In genomic region chr7:45706721-45707241, GRCm38 (mm10) we compare ENCODE assay signal across 7 mouse cellular contexts. TPM values are rescaled to one million over a fixed set of nuclear protein-coding genes. Genes with fewer than 3 reads are reported as not detected.
A peak's percentile ranks its signal among the peaks of the same experiment; 100 is the strongest.
DNase-seq lines count a peak whose midpoint lies in the region; ATAC-seq and TF ChIP-seq lines count a peak whose summit lies in the region.

No protein-coding gene starts in this region.

- no peaks in the 10 kb centered on the region for H3K27me3 ChIP-seq in limb, embryonic 14.5 days (ENCODE audit: control insufficient read depth, insufficient read depth, low read length)
- H3K27me3 ChIP-seq in midbrain, embryonic 16.5 days (ENCODE audit: control insufficient read depth, insufficient read depth, low read depth, low read length) = no peaks in the 10 kb centered on the region

- peaks cover 27% of the 10 kb centered on the region for H3K36me3 ChIP-seq in limb, embryonic 14.5 days (ENCODE audit: control insufficient read depth, insufficient read depth, low read length)
- H3K36me3 ChIP-seq in midbrain, embryonic 16.5 days (ENCODE audit: control insufficient read depth, insufficient read depth, low read length) = peaks cover 17% of the 10 kb centered on the region

- TF ChIP-seq POLR2A in limb, embryonic 14.5 days (IDR thresholded peaks at IDR 0.05; ENCODE audit: borderline replicate concordance, extremely low read depth, insufficient read depth, insufficient read length) = no peak

- H3K4me1 ChIP-seq in limb, embryonic 14.5 days (ENCODE audit: control insufficient read depth, insufficient read depth, low read length) = peaks cover 29% of the 10 kb centered on the region
- peaks cover 65% of the 10 kb centered on the region for H3K4me1 ChIP-seq in midbrain, embryonic 16.5 days (ENCODE audit: control insufficient read depth, insufficient read depth, low read length)

- H3K4me2 ChIP-seq in limb, embryonic 14.5 days (replicated peaks; ENCODE audit: low read depth, low read length, severe bottlenecking) = peak overlapping the region; percentile 88
- peak overlapping the region; percentile 98 for H3K4me2 ChIP-seq in midbrain, embryonic 16.5 days (ENCODE audit: low read length)

- peak; percentile 25 for ATAC-seq in granulocyte monocyte progenitor cell, adult 5-6 weeks (replicated peaks; ENCODE audit: poor library complexity, severe bottlenecking)
- no peak for ATAC-seq in limb, embryonic 14.5 days (ENCODE audit: low FRiP score, low read depth)
- ATAC-seq in midbrain, embryonic 16.5 days = no peak

- H3K9ac ChIP-seq in limb, embryonic 14.5 days (ENCODE audit: low read depth, low read length, severe bottlenecking) = peak overlapping the region; percentile 60
- peak overlapping the region; percentile 84 for H3K9ac ChIP-seq in midbrain, embryonic 16.5 days (ENCODE audit: low read depth, low read length)

- peak; percentile 94 to 97 for DNase-seq in adrenal gland, adult (ENCODE audit: inconsistent age in 2 of 2, low spot score in 1 of 2)
- peak; percentile 82 for DNase-seq in embryo, embryonic 10 days (ENCODE audit: low spot score)
- peak; percentile 92 for DNase-seq in kidney, adult 11 months
- DNase-seq in limb, embryonic 14.5 days (ENCODE audit: low spot score) = peak; percentile 58
- DNase-seq in spleen, postnatal 14 days (ENCODE audit: low spot score in 2 of 2) = peak; percentile 69 to 82

- 0% methylated on average over 31 of the region's 45 CpGs for WGBS in limb, embryonic 14.5 days
- under 1% methylated on average over 42 of the region's 45 CpGs for WGBS in midbrain, embryonic 16.5 days

- peak overlapping the region; percentile 63 for H3K4me3 ChIP-seq in limb, embryonic 14.5 days (replicated peaks; ENCODE audit: low read length)
- H3K4me3 ChIP-seq in midbrain, embryonic 16.5 days (ENCODE audit: low read depth, low read length) = peak overlapping the region; percentile 62

- H3K9me3 ChIP-seq in limb, embryonic 14.5 days (ENCODE audit: control insufficient read depth, low read length) = no peaks in the 10 kb centered on the region
- no peaks in the 10 kb centered on the region for H3K9me3 ChIP-seq in midbrain, embryonic 16.5 days (replicated peaks; ENCODE audit: control insufficient read depth, low read length, poor library complexity, severe bottlenecking)

- peak overlapping the region; percentile 74 for H3K27ac ChIP-seq in limb, embryonic 14.5 days (replicated peaks; ENCODE audit: low read depth, low read length)
- H3K27ac ChIP-seq in midbrain, embryonic 16.5 days (ENCODE audit: low read length) = peak overlapping the region; percentile 60

RNA-seq across cellular contexts. Expression of gene Dbp, which starts 1.9 kb away (rescaled TPM):
- total RNA-seq in granulocyte monocyte progenitor cell, adult 5-6 weeks (2014; fragmentation: Nextera tagmentation) = 1.7 and 3.1 TPM in 2 replicates
- total RNA-seq in granulocyte monocyte progenitor cell, adult 5-6 weeks (2017) = 4.0 and 6.3 TPM in 2 replicates
- 15.1 and 16.8 TPM in 2 replicates for polyA plus RNA-seq in limb, embryonic 14.5 days (2012; rRNA removed)
- polyA plus RNA-seq in limb, embryonic 14.5 days (2014; fragmentation: Nextera tagmentation; extraction: Ambion mirVana) = 7.0 and 8.9 TPM in 2 replicates
- polyA plus RNA-seq in midbrain, embryonic 16.5 days (2015; fragmentation: Nextera tagmentation; extraction: Ambion mirVana) = 2.3 and 3.4 TPM in 2 replicates

RNA-seq across cellular contexts. Expression of gene Car11, which starts 7.1 kb away (rescaled TPM):
- total RNA-seq in granulocyte monocyte progenitor cell, adult 5-6 weeks (2014; fragmentation: Nextera tagmentation) = not detected in 2 replicates
- total RNA-seq in granulocyte monocyte progenitor cell, adult 5-6 weeks (2017) = 0.09 TPM in 1 of 2 replicates, not detected in the other
- polyA plus RNA-seq in limb, embryonic 14.5 days (2012; rRNA removed) = 34.1 and 46.4 TPM in 2 replicates
- 9.5 and 10.6 TPM in 2 replicates for polyA plus RNA-seq in limb, embryonic 14.5 days (2014; fragmentation: Nextera tagmentation; extraction: Ambion mirVana)
- 71.6 and 89.9 TPM in 2 replicates for polyA plus RNA-seq in midbrain, embryonic 16.5 days (2015; fragmentation: Nextera tagmentation; extraction: Ambion mirVana)

RNA-seq across cellular contexts. Expression of gene Rpl18, which starts 8.5 kb away (rescaled TPM):
- total RNA-seq in granulocyte monocyte progenitor cell, adult 5-6 weeks (2014; fragmentation: Nextera tagmentation) = 2,165 and 2,847 TPM in 2 replicates
- total RNA-seq in granulocyte monocyte progenitor cell, adult 5-6 weeks (2017) = 1,831 and 2,021 TPM in 2 replicates
- 1,056 and 1,196 TPM in 2 replicates for polyA plus RNA-seq in limb, embryonic 14.5 days (2012; rRNA removed)
- polyA plus RNA-seq in limb, embryonic 14.5 days (2014; fragmentation: Nextera tagmentation; extraction: Ambion mirVana) = 1,210 and 1,246 TPM in 2 replicates
- 475 and 495 TPM in 2 replicates for polyA plus RNA-seq in midbrain, embryonic 16.5 days (2015; fragmentation: Nextera tagmentation; extraction: Ambion mirVana)

RNA-seq across cellular contexts. Expression of gene Sphk2, which starts 11.0 kb away (rescaled TPM):
- 14.9 and 26.4 TPM in 2 replicates for total RNA-seq in granulocyte monocyte progenitor cell, adult 5-6 weeks (2014; fragmentation: Nextera tagmentation)
- total RNA-seq in granulocyte monocyte progenitor cell, adult 5-6 weeks (2017) = 10.0 and 10.6 TPM in 2 replicates
- polyA plus RNA-seq in limb, embryonic 14.5 days (2012; rRNA removed) = 36.9 and 48.5 TPM in 2 replicates
- polyA plus RNA-seq in limb, embryonic 14.5 days (2014; fragmentation: Nextera tagmentation; extraction: Ambion mirVana) = 27.5 and 29.2 TPM in 2 replicates
- polyA plus RNA-seq in midbrain, embryonic 16.5 days (2015; fragmentation: Nextera tagmentation; extraction: Ambion mirVana) = 21.9 and 23.0 TPM in 2 replicates

RNA-seq across cellular contexts. Expression of gene Sec1, which starts 12.6 kb away (rescaled TPM):
- total RNA-seq in granulocyte monocyte progenitor cell, adult 5-6 weeks (2014; fragmentation: Nextera tagmentation) = not detected in 2 replicates
- not detected in 2 replicates for total RNA-seq in granulocyte monocyte progenitor cell, adult 5-6 weeks (2017)
- 1.7 and 2.8 TPM in 2 replicates for polyA plus RNA-seq in limb, embryonic 14.5 days (2012; rRNA removed)
- polyA plus RNA-seq in limb, embryonic 14.5 days (2014; fragmentation: Nextera tagmentation; extraction: Ambion mirVana) = 0.46 and 0.92 TPM in 2 replicates
- polyA plus RNA-seq in midbrain, embryonic 16.5 days (2015; fragmentation: Nextera tagmentation; extraction: Ambion mirVana) = 0.24 and 0.28 TPM in 2 replicates
